Mouse (Mus musculus) kidney, adult 2 months (tissue): ENCODE data around the gene Ilvbl. TPM values are rescaled to one million over a fixed set of nuclear protein-coding genes. Genes with fewer than 3 reads are reported as not detected.
A peak's percentile ranks its signal among the peaks of the same experiment; 100 is the strongest.
"Not testable (repeated sequence)": the region's sequence is repeated elsewhere in the genome, so short reads cannot be mapped to it uniquely, and the experiment has no call there.

Experiments used
- DNase-seq: peaks from one replicate; pipeline ENCODE4 v3.0.0; 2021
- H3K27ac ChIP-seq: fragments of 200-500 bp; 2 replicates; pipeline ENCODE4 v1.5.1; 2012; ENCODE audit warnings: low read depth, low read length, control low read depth, inconsistent platforms; ENCODE audit not compliant: insufficient read depth
- H3K27me3 ChIP-seq: fragments of 200-500 bp; replicated peaks from 2 replicates; pipeline ENCODE4 v1.6.1; 2012; ENCODE audit warnings: mild to moderate bottlenecking, moderate library complexity, low read length, inconsistent platforms; ENCODE audit not compliant: control insufficient read depth, insufficient read depth
- H3K36me3 ChIP-seq: fragments of 200-500 bp; 2 replicates; pipeline ENCODE4 v1.6.1; 2012; ENCODE audit warnings: mild to moderate bottlenecking, moderate library complexity, low read length, inconsistent platforms; ENCODE audit not compliant: control insufficient read depth, insufficient read depth
- H3K4me1 ChIP-seq: fragments of 200-500 bp; 2 replicates; pipeline ENCODE4 v1.6.1; 2011; ENCODE audit warnings: low read length; ENCODE audit not compliant: control insufficient read depth, insufficient read depth
- H3K4me3 ChIP-seq: fragments of 200-500 bp; 2 replicates; pipeline ENCODE4 v1.5.1; 2011; ENCODE audit warnings: mild to moderate bottlenecking, low read depth, low read length, control low read depth; ENCODE audit not compliant: insufficient read depth
- CTCF ChIP-seq: fragments of 200-500 bp; conservative IDR thresholded peaks from 2 replicates; pipeline ENCODE4 v1.5.1; 2011; ENCODE audit warnings: low read depth, mild to moderate bottlenecking, control low read depth, low read length, moderate library complexity, mixed read lengths; ENCODE audit not compliant: insufficient read depth, insufficient read length
- POLR2A ChIP-seq: fragments of 200-500 bp; IDR thresholded peaks from one replicate; pipeline ENCODE4 v1.6.1; 2011; ENCODE audit warnings: low read depth, low read length, control low read depth
- WGBS: fragments of 180-500 bp; shearing (Covaris S2); methylation state at CpG from one replicate; pipeline ENCODE4 v1.1.7; 2018; 5-methylcytosine and 5-hydroxymethylcytosine counted together
- polyA plus RNA-seq: library from polyadenylated mRNA; depleted of rRNA; stranded (reverse); fragments of >200 nt; gene quantifications from 2 replicates; pipeline ENCODE4 v1.2.3, GENCODE M21; 2012; rRNA removed

Ilvbl gene
- 53.5 and 60.6 TPM in 2 replicates for polyA plus RNA-seq

DNA sequence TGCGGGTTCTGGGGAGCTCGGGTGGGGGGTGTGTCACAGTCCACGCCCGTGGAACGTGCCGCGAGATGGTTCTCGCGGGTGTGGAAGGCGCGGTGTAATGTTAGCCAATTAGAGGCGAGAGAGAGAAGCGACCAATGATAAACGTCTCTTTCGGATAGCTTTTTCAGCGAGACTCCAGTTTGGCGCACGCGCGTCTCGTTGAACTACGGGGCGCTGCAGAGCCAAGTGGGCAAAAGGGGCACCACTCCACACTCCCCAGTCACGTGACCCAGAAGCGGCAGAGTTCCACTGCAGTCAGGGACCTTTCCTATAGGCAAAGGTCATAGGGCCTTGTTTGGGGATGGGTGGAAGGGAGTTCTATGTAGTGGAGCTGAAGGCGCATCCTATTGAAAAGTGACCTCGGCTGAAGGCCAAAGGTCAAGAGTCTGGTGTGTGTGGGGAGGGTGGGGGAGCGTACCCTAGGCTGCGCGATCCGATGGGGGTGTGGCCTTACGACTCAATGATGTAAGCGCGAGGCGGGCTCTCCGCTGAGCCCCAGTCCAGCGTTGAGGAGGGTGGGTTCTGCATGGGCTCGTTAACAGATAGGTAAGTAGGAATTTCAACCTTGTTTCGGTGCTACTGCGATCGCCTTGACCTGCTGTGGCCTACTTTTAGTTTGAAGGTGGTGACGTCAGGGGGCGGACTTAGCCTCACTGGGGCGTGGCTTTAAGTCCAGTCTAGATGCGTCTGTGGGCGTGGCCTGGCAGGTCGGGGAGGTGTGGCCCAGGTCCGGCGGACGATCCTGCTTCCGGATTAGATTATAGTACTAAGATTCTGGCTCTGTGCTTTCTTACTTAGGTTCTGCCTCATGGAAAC is at the start of gene Ilvbl:
Ilvbl (plus strand) TSS at position 97 of the 855 bp plus-strand sequence.
- under 1% methylated on average over 51 of the region's 51 CpGs for WGBS
- no peaks in the 10 kb centered on the region for H3K27me3 ChIP-seq
- peak; percentile 98 for DNase-seq

DNA sequence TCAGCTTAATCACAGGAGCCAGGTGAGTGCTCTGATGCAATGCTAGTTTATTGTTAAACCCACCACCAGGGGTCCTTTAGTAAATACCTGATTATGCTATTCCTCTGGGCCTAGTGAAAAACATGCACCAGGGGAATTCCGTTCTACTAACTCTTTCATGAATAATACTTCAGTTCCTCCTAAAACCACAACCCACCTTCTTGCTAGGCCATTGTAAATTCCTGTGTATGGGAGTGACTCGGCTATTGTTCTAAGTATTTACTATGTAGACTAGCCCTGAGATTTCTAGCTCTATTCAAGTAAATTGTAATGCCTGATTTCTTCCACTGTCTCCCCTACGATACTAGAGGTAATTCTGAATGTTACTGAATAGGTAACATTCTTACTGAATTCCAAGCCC is 49.1 kb upstream of the Ilvbl start:
- not testable (repeated sequence) for H3K4me1 ChIP-seq, H3K27me3 ChIP-seq, H3K36me3 ChIP-seq, H3K27ac ChIP-seq, H3K4me3 ChIP-seq, DNase-seq
- whole genome bisulfite sequencing, result 60% methylated on average over 3 of the region's 3 CpGs

More for the DNA sequence above, at the start of gene Ilvbl:
- H3K27ac ChIP-seq, result peak within 1 kb of the TSS; percentile 95
- H3K4me1 ChIP-seq, result peaks cover 6% of the 10 kb centered on the region; the same call in 1 of the 2 replicates
- H3K36me3 ChIP-seq, result no peaks in the 10 kb centered on the region
- peak within 1 kb of the TSS; percentile 82 for H3K4me3 ChIP-seq
- no peak for TF ChIP-seq CTCF
- TF ChIP-seq POLR2A, result peak; percentile 35

DNA sequence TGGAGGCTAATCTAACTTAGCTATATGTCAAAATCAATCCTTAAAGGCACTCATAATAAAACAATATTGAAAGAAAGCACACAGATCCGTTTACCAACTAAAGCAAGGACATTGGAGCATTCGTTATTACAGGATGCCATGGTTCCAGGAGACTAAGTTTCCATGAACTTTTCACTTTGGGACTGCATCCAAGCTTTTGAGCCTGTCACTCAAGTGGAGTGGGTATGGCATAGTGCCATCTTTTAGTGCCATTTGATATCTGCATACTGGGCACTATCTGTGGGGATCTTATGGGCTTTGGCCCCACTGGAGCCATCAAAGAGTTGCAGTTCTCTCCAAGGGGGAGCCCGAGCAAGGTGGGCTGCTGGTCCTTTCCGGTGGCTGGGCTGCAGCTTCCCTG is 48.6 kb upstream of the Ilvbl start:
- peak; percentile 62 for DNase-seq
- Histone ChIP-seq H3K4me3 (no peak overlapping the region), H3K27me3 (no peaks in the 10 kb centered on the region; the same call in 1 of the 2 replicates), H3K36me3 (no peaks in the 10 kb centered on the region), H3K27ac (no peak overlapping the region), H3K4me1 (no peaks in the 10 kb centered on the region)
- 42% methylated on average over 4 of the region's 4 CpGs for WGBS
- no peak for TF ChIP-seq POLR2A
- TF ChIP-seq CTCF, result no peak

DNA sequence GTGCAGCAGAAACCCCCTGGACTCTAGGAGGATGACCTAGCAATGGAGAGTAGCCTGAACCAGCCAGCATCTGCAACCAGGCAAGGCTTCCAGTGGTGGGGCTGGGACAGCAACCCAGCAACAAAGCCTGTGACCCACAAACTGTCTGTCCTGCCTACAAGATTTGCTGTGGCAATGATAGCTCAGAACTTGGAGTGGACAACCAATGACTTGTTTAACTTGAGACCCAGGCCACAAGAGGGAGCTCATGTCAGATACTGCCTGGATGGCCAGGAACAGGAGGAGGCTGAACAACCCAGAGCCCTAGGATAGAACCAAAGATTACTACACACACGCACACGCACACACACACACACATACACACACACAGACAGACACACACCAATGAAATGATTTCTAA is 33.2 kb upstream of the Ilvbl start:
- no peak overlapping the region for H3K27ac ChIP-seq
- WGBS, result 50% methylated on average over 2 of the region's 2 CpGs

DNA sequence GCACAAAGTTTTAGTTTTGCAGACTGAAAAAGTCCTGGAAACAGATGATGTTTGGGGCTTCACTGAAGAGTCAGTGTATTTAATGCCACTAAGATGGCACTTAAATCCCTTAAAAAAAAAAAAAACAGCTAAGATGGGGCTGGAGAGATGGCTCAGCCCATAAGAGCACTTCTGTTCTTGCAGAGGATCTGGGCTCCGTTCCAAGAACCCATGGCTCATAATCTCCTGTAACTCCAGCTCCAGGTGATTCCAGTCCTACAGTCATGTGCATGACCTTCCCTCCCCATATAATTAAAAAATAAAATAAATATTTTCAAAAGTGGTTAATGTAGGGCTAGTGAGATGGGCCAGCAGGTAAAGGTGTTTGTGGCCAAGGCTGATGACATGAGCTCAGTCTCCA is 9.1 kb upstream of the Ilvbl start:
- Histone ChIP-seq H3K27me3 (no peaks in the 10 kb centered on the region), H3K4me1 (no peaks in the 10 kb centered on the region), H3K36me3 (no peaks in the 10 kb centered on the region), H3K27ac (no peak overlapping the region), H3K4me3 (no peak overlapping the region)
- TF ChIP-seq CTCF (no peak), POLR2A (no peak)
- DNase-seq, result no peak
- WGBS, result 78% methylated on average over 1 of the region's 1 CpGs

More for the DNA sequence above, 33.2 kb upstream of the Ilvbl start:
- H3K27me3 ChIP-seq, result no peaks in the 10 kb centered on the region
- peak; percentile 60 for DNase-seq
- TF ChIP-seq CTCF (peak; percentile 65), POLR2A (no peak)
- no peaks in the 10 kb centered on the region for H3K36me3 ChIP-seq
- no peak overlapping the region for H3K4me3 ChIP-seq
- H3K4me1 ChIP-seq, result no peaks in the 10 kb centered on the region

DNA sequence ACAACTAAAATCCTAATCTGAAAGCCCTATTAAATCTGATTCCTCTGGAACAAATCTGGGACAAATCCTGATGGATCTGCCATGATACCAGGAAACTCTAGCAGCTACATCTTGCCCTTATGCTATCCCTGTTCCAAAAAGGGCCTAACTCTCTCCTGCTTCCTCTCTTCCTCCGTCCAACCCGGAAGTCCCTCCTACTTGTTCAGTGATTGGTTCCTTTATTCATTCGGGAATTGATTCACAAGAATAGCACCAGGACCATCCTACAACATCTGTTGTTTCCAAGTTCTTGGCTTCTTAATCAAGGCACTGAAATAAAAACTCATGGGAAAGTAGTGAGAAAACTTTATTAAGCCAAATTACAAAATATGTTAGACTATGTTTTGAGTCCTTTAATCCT is 5.0 kb upstream of the Ilvbl start:
- WGBS, result 75% methylated on average over 3 of the region's 3 CpGs
- Histone ChIP-seq H3K4me1 (no peaks in the 10 kb centered on the region; the same call in 1 of the 2 replicates), H3K27me3 (no peaks in the 10 kb centered on the region), H3K36me3 (no peaks in the 10 kb centered on the region), H3K27ac (no peak overlapping the region), H3K4me3 (no peak overlapping the region)
- TF ChIP-seq CTCF (no peak), POLR2A (no peak)
- no peak for DNase-seq

- 43% methylated on average over 3 of the region's 3 CpGs for WGBS
- Histone ChIP-seq H3K27ac (no peak overlapping the region), H3K4me3 (no peak overlapping the region), H3K4me1 (no peaks in the 10 kb centered on the region; the same call in 1 of the 2 replicates), H3K27me3 (no peaks in the 10 kb centered on the region), H3K36me3 (no peaks in the 10 kb centered on the region)
- TF ChIP-seq POLR2A, result no peak
- TF ChIP-seq CTCF, result no peak
- no peak for DNase-seq
These were observed 4.5 kb upstream of the Ilvbl start for GRCm38 (mm10) chr10:78569686-78570085.
